Mouse (Mus musculus) MEL (cell line): ENCODE measurements at regions not wholly inside any gene's neighbourhood (a gene's known extent, or its start where the extent isn't known, plus 50 kb on each side); places are given as distances from the start of the nearest gene placed in this dataset.

Experiments
- CTCF ChIP-seq, 3 experiments: IDR thresholded peaks in 2 of 3; conservative IDR thresholded peaks in 1 of 3; 2 replicates each; pipeline ENCODE4 v1.5.1; 2011 to 2012; ENCODE audit warnings: low read length in 3 of 3, low read depth in 2 of 3, mild to moderate bottlenecking in 2 of 3, improper control_type of control experiment in 1 of 3, inconsistent platforms in 1 of 3, mixed read lengths in 1 of 3, moderate library complexity in 1 of 3; ENCODE audit not compliant: control insufficient read depth in 1 of 3, insufficient read depth in 1 of 3, poor library complexity in 1 of 3, severe bottlenecking in 1 of 3
- MAX ChIP-seq: IDR thresholded peaks from 2 replicates; pipeline ENCODE4 v1.6.1; 2011; ENCODE audit warnings: low read length, improper control_type of control experiment
- POLR2A ChIP-seq, 2 experiments: IDR thresholded peaks; 2 replicates each; pipeline ENCODE4 v1.6.1; 2011 to 2012; ENCODE audit warnings: low read length in 2 of 2, mild to moderate bottlenecking in 2 of 2, control low read depth in 1 of 2, improper control_type of control experiment in 1 of 2, low read depth in 1 of 2, moderate library complexity in 1 of 2; ENCODE audit not compliant: control insufficient read depth in 1 of 2, insufficient read depth in 1 of 2, poor library complexity in 1 of 2
- SMC3 ChIP-seq: IDR thresholded peaks from 2 replicates; pipeline ENCODE4 v1.6.1; 2011; ENCODE audit warnings: low read depth, low read length, improper control_type of control experiment
- USF1 ChIP-seq: IDR thresholded peaks from 2 replicates; pipeline ENCODE4 v1.6.1; 2014; ENCODE audit warnings: low read depth, mild to moderate bottlenecking, inconsistent platforms, low read length, improper control_type of control experiment, moderate library complexity

GRCm38 (mm10) chr16:39389943-39390342 is 497.5 kb downstream of the Igsf11 start:
- no peak for TF ChIP-seq USF1
- TF ChIP-seq SMC3 = no peak
- TF ChIP-seq CTCF (IDR thresholded peaks at IDR 0.05 in 2 of 3, conservative IDR thresholded peaks at IDR 0.05 in 1 of 3; ENCODE audit: control insufficient read depth in 1 of 3, insufficient read depth in 1 of 3, low read depth in 2 of 3, low read length in 3 of 3, poor library complexity in 1 of 3, severe bottlenecking in 1 of 3) = no peak
- no peak for TF ChIP-seq MAX
- TF ChIP-seq POLR2A (IDR thresholded peaks at IDR 0.05; ENCODE audit: control insufficient read depth in 1 of 2, insufficient read depth in 1 of 2, low read depth in 1 of 2, low read length in 2 of 2, poor library complexity in 1 of 2) = no peak
